Mouse (Mus musculus): ENCODE measurements around the gene Rcbtb2.
"Not testable (repeated sequence)": the region's sequence is repeated elsewhere in the genome, so short reads cannot be mapped to it uniquely, and the experiment has no call there.

Rcbtb2 gene

DNA sequence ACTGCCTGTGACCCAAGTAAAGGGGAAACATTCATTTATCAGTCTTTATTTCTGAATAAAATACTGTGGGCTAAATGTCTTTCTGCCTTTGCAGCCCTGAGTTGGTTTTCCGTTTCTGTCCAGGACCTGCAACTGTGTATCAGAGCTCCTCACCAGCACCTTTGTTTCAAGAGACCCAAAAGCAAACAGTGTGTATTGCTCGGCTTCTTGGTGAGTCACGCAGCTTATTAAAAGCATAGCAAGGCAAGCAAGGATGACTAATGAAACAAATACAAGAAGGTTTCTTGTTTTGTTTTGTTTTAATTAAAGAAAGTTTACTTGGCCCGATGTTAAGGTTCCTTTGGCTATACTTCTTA lies at the start of gene Rcbtb2:
Gene Rcbtb2 (plus strand): TSS at position 115 of the 356 bp plus-strand sequence.
- DNase-seq, result no peak

DNA sequence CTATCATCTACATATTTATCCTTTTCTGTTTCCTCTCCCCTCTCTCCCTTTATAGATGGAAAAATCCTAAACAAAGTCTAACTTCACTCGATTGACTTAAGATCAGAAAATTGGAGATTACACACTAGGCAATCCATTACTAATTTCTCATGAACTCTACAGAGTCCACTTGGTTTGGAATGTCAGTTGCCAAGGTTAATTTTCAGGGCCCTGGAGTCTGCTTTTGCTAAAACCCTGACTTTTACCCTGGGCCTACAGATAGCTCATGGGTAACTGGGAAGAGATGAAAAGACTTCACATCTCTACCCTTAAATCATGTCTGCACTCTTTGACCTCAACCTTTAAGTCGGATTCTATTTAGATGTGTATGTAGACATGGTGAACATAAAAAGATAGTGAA lies 39.3 kb upstream of the Rcbtb2 start:
- no peak for DNase-seq

GRCm38 (mm10) chr14:73086425-73086824 lies 36.4 kb upstream of the Rcbtb2 start:
- DNase-seq, result no peak

- no peak for DNase-seq
These were observed 35.6 kb upstream of the Rcbtb2 start for GRCm38 (mm10) chr14:73087247-73087646.

DNA sequence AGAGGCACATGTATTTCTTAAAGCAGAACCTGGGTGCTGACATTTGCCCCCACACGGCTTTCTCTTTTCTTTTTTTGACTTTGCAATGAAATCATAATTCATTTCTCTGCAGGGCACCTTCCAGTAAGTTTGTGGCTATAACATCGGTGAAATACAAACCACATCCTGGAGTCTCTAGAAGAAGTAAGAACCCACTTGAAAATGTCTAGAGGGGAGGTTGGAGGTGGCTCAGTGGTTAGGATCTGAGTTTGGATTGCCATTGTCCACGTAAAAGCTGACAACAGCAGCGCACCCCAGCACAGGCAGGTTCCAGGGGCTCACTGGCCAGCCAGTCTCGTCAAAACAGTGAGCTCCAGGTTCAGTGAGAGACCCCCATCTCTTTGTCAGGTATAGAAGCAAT lies 35.1 kb upstream of the Rcbtb2 start:
- DNase-seq, result no peak

DNA sequence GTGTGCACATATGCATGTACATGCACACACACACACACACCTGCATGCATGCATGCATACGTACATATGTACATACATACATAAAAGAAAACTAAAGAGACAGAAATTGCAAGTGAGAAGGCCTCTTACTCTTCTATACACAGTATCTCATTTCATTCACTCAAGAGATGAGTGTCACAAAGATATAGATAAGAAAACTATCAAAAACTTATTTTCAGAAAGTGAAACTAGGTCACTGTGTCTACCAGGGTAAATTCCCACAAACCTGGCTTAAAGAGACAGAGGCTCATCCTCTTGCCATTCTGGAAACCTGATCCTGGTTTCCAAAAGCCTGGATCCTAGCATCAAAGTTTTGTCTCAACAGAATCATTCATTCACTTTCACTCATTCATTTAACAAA lies 34.6 kb upstream of the Rcbtb2 start:
- DNase-seq, result no peak

- no peak for DNase-seq
These were observed 30.0 kb upstream of the Rcbtb2 start for GRCm38 (mm10) chr14:73092871-73093270.

- no peak for DNase-seq
These were observed 27.9 kb upstream of the Rcbtb2 start for GRCm38 (mm10) chr14:73094802-73095550.

GRCm38 (mm10) chr14:73098677-73099387 lies 24.0 kb upstream of the Rcbtb2 start:
- peak; percentile 36 to 63 for DNase-seq

- no peak for DNase-seq
These were observed 20.5 kb upstream of the Rcbtb2 start for GRCm38 (mm10) chr14:73102270-73102865.

- DNase-seq, result not testable (repeated sequence)
These were observed 19.9 kb upstream of the Rcbtb2 start for GRCm38 (mm10) chr14:73102986-73103385.

- DNase-seq, result no peak
These were observed 17.9 kb upstream of the Rcbtb2 start for GRCm38 (mm10) chr14:73104913-73105312.

- DNase-seq, result no peak
These were observed 17.2 kb upstream of the Rcbtb2 start for GRCm38 (mm10) chr14:73105407-73106185.

- DNase-seq, result peak; percentile 54 to 73
These were observed 16.6 kb upstream of the Rcbtb2 start for GRCm38 (mm10) chr14:73106234-73106711.

DNA sequence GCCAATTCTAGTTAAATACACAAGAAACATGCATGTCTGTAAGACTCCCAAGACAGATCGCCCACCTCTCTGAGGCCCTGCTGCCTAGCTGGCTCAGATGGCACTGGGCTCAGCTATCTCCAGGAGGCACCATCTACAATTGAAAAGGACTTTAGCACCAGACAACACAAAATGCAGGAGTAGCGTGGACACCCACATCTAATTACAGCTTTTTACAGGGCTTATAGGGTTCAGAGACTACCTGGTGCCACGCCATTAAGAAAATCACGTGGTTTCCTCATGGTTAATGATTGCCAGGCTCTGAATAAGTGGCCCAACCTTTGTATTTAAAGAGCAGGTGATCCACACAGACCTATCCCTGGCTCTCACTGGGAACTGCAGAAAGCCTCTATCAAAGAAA lies 15.9 kb upstream of the Rcbtb2 start:
- no peak for DNase-seq

- DNase-seq, result no peak
These were observed 15.5 kb upstream of the Rcbtb2 start for GRCm38 (mm10) chr14:73107371-73107770.

DNA sequence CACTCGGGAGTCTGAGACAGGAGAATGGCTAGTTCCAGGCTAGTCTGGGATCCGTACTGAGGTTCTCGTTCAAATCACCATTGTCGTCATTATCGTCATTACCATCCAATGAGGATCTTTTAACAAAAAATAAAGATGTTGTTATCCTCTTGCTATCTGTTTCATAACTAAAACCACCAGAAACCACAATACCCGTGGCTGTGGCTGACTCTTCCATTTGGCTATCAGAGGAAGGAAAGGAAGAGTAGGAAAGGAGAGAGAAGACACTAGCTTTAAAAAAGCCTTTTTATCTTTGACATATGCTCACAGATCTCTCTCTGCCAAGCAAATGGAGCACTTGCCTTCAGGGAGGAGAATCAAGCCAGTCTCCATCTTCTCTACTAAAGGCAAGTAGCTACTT lies 14.9 kb upstream of the Rcbtb2 start:
- no peak for DNase-seq

DNA sequence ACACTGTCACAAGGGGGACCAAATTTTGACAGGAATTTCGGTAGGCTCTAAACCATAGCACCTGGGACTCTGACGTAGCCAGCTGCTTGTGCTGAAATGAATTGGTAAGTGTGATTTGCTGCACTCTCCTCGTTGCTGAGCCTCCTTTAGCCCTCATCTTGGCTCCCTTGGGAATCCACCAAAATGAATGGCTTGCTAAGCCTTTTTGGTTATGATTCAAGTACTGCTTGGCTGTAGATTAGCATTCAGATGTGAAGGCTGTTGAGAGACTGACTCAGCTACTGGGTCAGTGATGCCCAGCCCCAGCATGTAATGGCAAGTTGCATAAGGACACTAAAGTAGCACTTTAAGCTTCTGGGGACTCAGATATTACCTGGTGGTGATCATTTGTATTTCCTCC lies 12.2 kb upstream of the Rcbtb2 start:
- no peak for DNase-seq

GRCm38 (mm10) chr14:73111091-73111490 lies 11.7 kb upstream of the Rcbtb2 start:
- DNase-seq, result no peak

DNA sequence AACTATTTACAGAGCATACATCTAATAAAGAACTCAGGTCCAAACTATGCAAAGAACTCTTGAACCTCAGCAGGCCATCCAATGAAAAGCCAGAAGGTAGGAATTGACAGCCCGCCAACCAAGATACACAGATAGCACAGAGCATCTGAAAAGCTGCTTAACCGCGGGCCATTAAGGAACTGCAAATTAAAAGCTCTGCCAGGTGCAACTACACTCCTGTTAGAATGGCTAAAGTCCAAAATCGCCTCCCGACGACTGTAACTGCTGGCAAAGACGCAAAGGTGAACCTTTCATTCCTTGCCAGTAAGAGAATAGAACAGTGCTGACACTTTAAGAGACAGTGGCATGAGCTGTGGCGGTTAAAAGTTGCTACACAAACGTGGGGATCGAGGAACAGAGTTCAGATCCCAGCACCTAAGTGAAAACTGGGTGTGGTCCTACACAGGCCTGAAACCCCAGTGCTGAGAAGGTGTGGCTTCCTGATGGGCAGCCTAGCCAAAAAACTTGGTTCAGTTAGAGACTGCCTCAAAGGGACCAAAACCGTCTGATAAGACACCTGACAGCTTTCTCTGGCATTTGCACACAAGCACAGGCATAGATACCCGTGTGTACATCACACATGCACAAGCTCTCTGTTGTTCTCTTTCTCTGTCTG lies 10.5 kb upstream of the Rcbtb2 start:
- DNase-seq, result no peak

- DNase-seq, result not testable (repeated sequence)
These were observed 7.9 kb upstream of the Rcbtb2 start for GRCm38 (mm10) chr14:73114952-73115351.

GRCm38 (mm10) chr14:73116301-73116700 lies 6.5 kb upstream of the Rcbtb2 start:
- no peak for DNase-seq
